In the genomic region with DNA sequence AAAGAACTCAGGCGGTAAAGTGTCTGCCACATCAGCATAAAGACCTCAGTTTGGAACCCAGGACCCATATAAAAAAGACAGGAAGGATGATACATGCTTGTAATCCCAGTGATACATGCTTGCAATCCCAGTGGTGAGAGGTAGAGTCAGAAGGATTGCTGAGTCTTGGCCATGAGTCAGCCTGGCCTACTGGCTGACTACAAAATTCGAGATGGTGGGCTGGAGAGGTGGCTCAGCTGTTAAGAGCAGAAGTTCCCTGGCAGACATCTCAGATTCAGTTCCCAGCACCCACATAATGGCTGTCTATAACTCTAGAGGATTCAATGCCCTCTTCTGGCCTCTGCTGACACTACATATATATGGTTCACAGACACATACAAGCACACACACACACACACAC, we compare ENCODE assay signal across 19 mouse cellular contexts.
"Had no signal": no experiment of that assay in that cellular context is flagged by ENCODE, and none has a peak within 500 bp of the region (broad histone marks: within the 10 kb centered on the region; RNA-seq: fewer than 3 reads in every experiment).

No protein-coding gene starts in this region.

- ATAC-seq: forebrain, embryonic 13.5 days; forebrain, embryonic 14.5 days; forebrain, embryonic 15.5 days; forebrain, embryonic 16.5 days; forebrain, postnatal 0 days had no signal

- DNase-seq: cerebellum, adult 9-10 months; cerebellum, adult 9-11 months; cerebellum, postnatal 10 days; cerebellum, postnatal 14 days; cerebellum, postnatal 25 days; cerebellum, postnatal 36 days; embryo, embryonic 11 days; forebrain, postnatal 0 days; gastrocnemius, adult 2 months; gastrocnemius, postnatal 10 days; gastrocnemius, postnatal 14 days; gastrocnemius, postnatal 25 days; gastrocnemius, postnatal 36 days; heart, adult 18-20 months; heart, adult 2 months had no signal
